ENCODE assay signal across 8 mouse cellular contexts in the genomic region with DNA sequence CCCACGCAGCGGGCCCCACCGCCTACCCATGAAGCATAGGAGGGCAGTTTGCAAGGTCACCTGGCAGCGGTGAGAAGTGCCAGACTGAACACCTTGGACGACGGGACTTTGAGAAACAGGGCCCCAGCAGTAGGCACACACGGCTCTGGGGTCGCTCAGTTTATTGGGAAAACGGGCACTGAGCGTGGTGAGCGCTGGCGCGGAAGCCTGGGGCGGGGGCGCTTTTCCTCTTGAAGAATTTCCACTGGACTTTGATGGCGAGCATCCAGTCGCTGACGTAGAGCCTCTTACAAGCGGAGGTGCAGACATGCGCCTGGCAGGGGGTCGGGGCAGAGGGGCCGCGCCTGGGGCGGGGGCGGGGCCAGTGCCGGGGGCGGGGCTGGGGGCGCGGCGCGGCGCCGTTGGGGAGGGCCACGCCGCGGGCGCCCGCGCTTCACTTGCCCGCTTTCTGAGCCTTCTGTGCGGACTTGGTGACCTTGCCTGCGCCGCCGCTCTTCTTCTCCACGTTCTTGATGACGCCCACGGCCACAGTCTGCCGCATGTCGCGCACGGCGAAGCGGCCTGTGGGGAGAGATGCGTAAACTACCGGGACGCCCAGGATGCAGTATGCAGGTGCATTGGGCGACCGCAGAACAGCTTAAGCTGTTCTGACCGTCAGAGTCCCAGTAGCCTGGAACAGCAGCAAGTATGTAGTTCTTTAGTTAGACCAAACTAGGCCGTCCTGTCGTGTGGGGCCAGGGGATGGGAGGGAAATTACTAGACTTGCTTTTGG. TPM values are rescaled to one million over a fixed set of nuclear protein-coding genes. Genes with fewer than 3 reads are reported as not detected.
DNase-seq lines count a peak whose midpoint lies in the region; ATAC-seq and TF ChIP-seq lines count a peak whose summit lies in the region.

No protein-coding gene starts in this region.

- no peak for TF ChIP-seq EP300 in liver, embryonic 14.5 days (IDR thresholded peaks at IDR 0.05; ENCODE audit: low read depth)

- H3K4me2 ChIP-seq in forebrain, embryonic 12.5 days = peak overlapping the region; percentile 94
- peak overlapping the region; percentile 58 for H3K4me2 ChIP-seq in liver, embryonic 14.5 days (ENCODE audit: low read depth)
- H3K4me2 ChIP-seq in neural tube, embryonic 14.5 days (ENCODE audit: low read depth, low read length) = peak overlapping the region; percentile 64

- peak; percentile 69 for ATAC-seq in forebrain, embryonic 12.5 days (ENCODE audit: low FRiP score)
- no peak for ATAC-seq in liver, embryonic 14.5 days (ENCODE audit: insufficient read depth)
- ATAC-seq in neural tube, embryonic 14.5 days (ENCODE audit: low read depth) = 0 out of 2 replicates have a peak, but pooled peaks have one; percentile 28

- H3K36me3 ChIP-seq in testis, adult 2 months (ENCODE audit: control insufficient read depth, insufficient read depth, low read length) = no peaks in the 10 kb centered on the region
- H3K36me3 ChIP-seq in forebrain, embryonic 12.5 days (replicated peaks) = no peaks in the 10 kb centered on the region
- H3K36me3 ChIP-seq in liver, embryonic 14.5 days (replicated peaks; ENCODE audit: control insufficient read depth, insufficient read depth, low read depth) = no peaks in the 10 kb centered on the region
- peaks cover 18% of the 10 kb centered on the region for H3K36me3 ChIP-seq in neural tube, embryonic 14.5 days (ENCODE audit: control insufficient read depth, insufficient read depth, low read length)

- peak overlapping the region; percentile 54 for H3K9ac ChIP-seq in forebrain, embryonic 12.5 days
- no peak overlapping the region for H3K9ac ChIP-seq in liver, embryonic 14.5 days (replicated peaks)
- 0 out of 2 replicates have a peak overlapping the region, but pooled peaks have one; percentile 35 for H3K9ac ChIP-seq in neural tube, embryonic 14.5 days (replicated peaks; ENCODE audit: low read depth, low read length)

- no peaks in the 10 kb centered on the region for H3K9me3 ChIP-seq in forebrain, embryonic 12.5 days
- no peaks in the 10 kb centered on the region for H3K9me3 ChIP-seq in liver, embryonic 14.5 days (ENCODE audit: control insufficient read depth, low read length)
- no peaks in the 10 kb centered on the region for H3K9me3 ChIP-seq in neural tube, embryonic 14.5 days (ENCODE audit: control insufficient read depth, low read length)

- no peak for TF ChIP-seq POLR2A in testis, adult 2 months (IDR thresholded peaks at IDR 0.05; ENCODE audit: control insufficient read depth, low read depth, low read length)

- TF ChIP-seq CTCF in testis, adult 2 months (IDR thresholded peaks at IDR 0.05; ENCODE audit: control insufficient read depth, insufficient read depth, insufficient replicate concordance, low read depth, low read length) = no peak
- no peak for TF ChIP-seq CTCF in liver, embryonic 14.5 days (IDR thresholded peaks at IDR 0.05; ENCODE audit: low read depth)

- no peaks in the 10 kb centered on the region for H3K27me3 ChIP-seq in testis, adult 2 months (ENCODE audit: control insufficient read depth, insufficient read depth, low read length)
- H3K27me3 ChIP-seq in forebrain, embryonic 12.5 days = peaks cover 59% of the 10 kb centered on the region
- peaks cover 18% of the 10 kb centered on the region for H3K27me3 ChIP-seq in liver, embryonic 14.5 days (ENCODE audit: control insufficient read depth, insufficient read depth, low read length)
- peaks cover 4% of the 10 kb centered on the region; the same call in 1 of the 2 replicates for H3K27me3 ChIP-seq in neural tube, embryonic 14.5 days (ENCODE audit: control insufficient read depth, insufficient read depth, low read length)

- no peak overlapping the region for H3K27ac ChIP-seq in testis, adult 2 months (ENCODE audit: control insufficient read depth, insufficient read depth, low read depth, low read length)
- no peak overlapping the region for H3K27ac ChIP-seq in forebrain, embryonic 12.5 days
- no peak overlapping the region for H3K27ac ChIP-seq in liver, embryonic 14.5 days
- no peak overlapping the region for H3K27ac ChIP-seq in neural tube, embryonic 14.5 days (ENCODE audit: low read depth, low read length)

- under 1% methylated on average over 47 of the region's 61 CpGs for WGBS in forebrain, embryonic 12.5 days
- WGBS in liver, embryonic 14.5 days (ENCODE audit: insufficient replicate concordance) = 1% methylated on average over 56 of the region's 61 CpGs
- WGBS in neural tube, embryonic 14.5 days = 2% methylated on average over 56 of the region's 61 CpGs

- DNase-seq in testis, postnatal 14 days (ENCODE audit: low spot score) = no peak
- DNase-seq in induced T-regulatory cell, adult 2 months (ENCODE audit: low read depth) = peak; percentile 26
- DNase-seq in liver, embryonic 14.5 days (ENCODE audit: low read depth in 3 of 3, low spot score in 3 of 3) = no peak
- no peak for DNase-seq in natural killer cell, adult 2 months (ENCODE audit: low spot score in 2 of 2)
- no peak for DNase-seq in spleen, postnatal 36 days (ENCODE audit: low spot score in 2 of 2)

- peak overlapping the region; percentile 12 for H3K4me3 ChIP-seq in testis, adult 2 months (ENCODE audit: control insufficient read depth, low read depth, low read length)
- H3K4me3 ChIP-seq in forebrain, embryonic 12.5 days (replicated peaks) = peak overlapping the region; percentile 52
- peak overlapping the region; percentile 15 to 32; a peak in 3 of 4 replicates for H3K4me3 ChIP-seq in liver, embryonic 14.5 days (ENCODE audit: insufficient read depth in 1 of 2, low read depth in 2 of 2, low read length in 2 of 2)
- H3K4me3 ChIP-seq in neural tube, embryonic 14.5 days (ENCODE audit: low read depth, low read length) = peak overlapping the region; percentile 32

- H3K4me1 ChIP-seq in testis, adult 2 months (ENCODE audit: control insufficient read depth, insufficient read depth, low read length) = peaks cover 6% of the 10 kb centered on the region
- peaks cover 14% of the 10 kb centered on the region for H3K4me1 ChIP-seq in forebrain, embryonic 12.5 days
- no peaks in the 10 kb centered on the region for H3K4me1 ChIP-seq in liver, embryonic 14.5 days (replicated peaks; ENCODE audit: control insufficient read depth in 2 of 2, insufficient read depth in 2 of 2, low read length in 1 of 2)
- peaks cover 4% of the 10 kb centered on the region; the same call in 1 of the 2 replicates for H3K4me1 ChIP-seq in neural tube, embryonic 14.5 days (ENCODE audit: control insufficient read depth, insufficient read depth, low read length)

RNA-seq across cellular contexts. Expression of a gene that starts 9.1 kb away (rescaled TPM):
- 0.07 TPM in 2 replicates for polyA plus RNA-seq in testis, adult 2 months (2012; rRNA removed)
- 1.1 and 1.4 TPM in 2 replicates for polyA plus RNA-seq in forebrain, embryonic 12.5 days (2016; fragmentation: Nextera tagmentation; extraction: Ambion mirVana)
- polyA plus RNA-seq in liver, embryonic 14.5 days (2012; rRNA removed) = 0.06 TPM in 1 of 2 replicates, not detected in the other
- polyA plus RNA-seq in liver, embryonic 14.5 days (2014; fragmentation: Nextera tagmentation; extraction: Ambion mirVana) = not detected in 2 replicates
- 17.5 and 24.4 TPM in 2 replicates for polyA plus RNA-seq in neural tube, embryonic 14.5 days (2014; fragmentation: Nextera tagmentation; extraction: Ambion mirVana)

RNA-seq across cellular contexts. Expression of a gene that starts 12.6 kb away (rescaled TPM):
- 9.2 and 9.8 TPM in 2 replicates for polyA plus RNA-seq in testis, adult 2 months (2012; rRNA removed)
- polyA plus RNA-seq in forebrain, embryonic 12.5 days (2016; fragmentation: Nextera tagmentation; extraction: Ambion mirVana) = 28.6 and 30.0 TPM in 2 replicates
- 0.06 and 0.16 TPM in 2 replicates for polyA plus RNA-seq in liver, embryonic 14.5 days (2012; rRNA removed)
- 0.06 and 0.08 TPM in 2 replicates for polyA plus RNA-seq in liver, embryonic 14.5 days (2014; fragmentation: Nextera tagmentation; extraction: Ambion mirVana)
- 56.7 and 60.6 TPM in 2 replicates for polyA plus RNA-seq in neural tube, embryonic 14.5 days (2014; fragmentation: Nextera tagmentation; extraction: Ambion mirVana)

RNA-seq across cellular contexts. Expression of a gene that starts 39.3 kb away (rescaled TPM):
- 8.2 and 9.5 TPM in 2 replicates for polyA plus RNA-seq in testis, adult 2 months (2012; rRNA removed)
- 483 and 484 TPM in 2 replicates for polyA plus RNA-seq in forebrain, embryonic 12.5 days (2016; fragmentation: Nextera tagmentation; extraction: Ambion mirVana)
- 44.6 and 63.1 TPM in 2 replicates for polyA plus RNA-seq in liver, embryonic 14.5 days (2012; rRNA removed)
- polyA plus RNA-seq in liver, embryonic 14.5 days (2014; fragmentation: Nextera tagmentation; extraction: Ambion mirVana) = 115 TPM in 2 replicates
- 419 and 445 TPM in 2 replicates for polyA plus RNA-seq in neural tube, embryonic 14.5 days (2014; fragmentation: Nextera tagmentation; extraction: Ambion mirVana)

RNA-seq across cellular contexts. Expression of a gene that starts 54.9 kb away (rescaled TPM):
- polyA plus RNA-seq in testis, adult 2 months (2012; rRNA removed) = 0.12 and 0.20 TPM in 2 replicates
- not detected in 2 replicates for polyA plus RNA-seq in forebrain, embryonic 12.5 days (2016; fragmentation: Nextera tagmentation; extraction: Ambion mirVana)
- 0.05 and 0.06 TPM in 2 replicates for polyA plus RNA-seq in liver, embryonic 14.5 days (2012; rRNA removed)
- 0.05 TPM in 1 of 2 replicates, not detected in the other for polyA plus RNA-seq in liver, embryonic 14.5 days (2014; fragmentation: Nextera tagmentation; extraction: Ambion mirVana)
- polyA plus RNA-seq in neural tube, embryonic 14.5 days (2014; fragmentation: Nextera tagmentation; extraction: Ambion mirVana) = not detected in 2 replicates
